Mouse (Mus musculus) lung, postnatal 0 days (tissue): Measurements from ENCODE around the gene Asic2. TPM values are rescaled to one million over a fixed set of nuclear protein-coding genes. Genes with fewer than 3 reads are reported as not detected.

Experiments
- ATAC-seq: fragments of 200-750 bp; cut with Nextera tagmentation; 2 replicates; pipeline ENCODE4 v1.8.0; 2017; ENCODE audit warnings: moderate library complexity
- DNase-seq: peaks from one replicate; pipeline ENCODE4 v3.0.0-alpha.2; 2016; ENCODE audit warnings: low spot score
- H3K27ac ChIP-seq: fragments of 300-500 bp; sonication (generic); 2 replicates; pipeline ENCODE4 v1.5.1; 2014; ENCODE audit warnings: antibody characterized with exemption, mild to moderate bottlenecking, low read length, mixed read lengths
- H3K27me3 ChIP-seq: fragments of 300-500 bp; sonication (generic); replicated peaks from 2 replicates; pipeline ENCODE4 v1.6.1; 2014; ENCODE audit warnings: low read length, mixed read lengths; ENCODE audit not compliant: insufficient read depth
- H3K36me3 ChIP-seq: fragments of 300-500 bp; sonication (generic); 2 replicates; pipeline ENCODE4 v1.6.1; 2014; ENCODE audit warnings: low read length, mixed read lengths; ENCODE audit not compliant: insufficient read depth
- H3K4me1 ChIP-seq: fragments of 300-500 bp; sonication (generic); 2 replicates; pipeline ENCODE4 v1.6.1; 2014; ENCODE audit warnings: antibody characterized with exemption, low read depth, low read length, mixed read lengths; ENCODE audit not compliant: insufficient read depth
- H3K4me2 ChIP-seq: fragments of 300-500 bp; sonication (generic); replicated peaks from 2 replicates; pipeline ENCODE4 v1.6.1; 2014; ENCODE audit warnings: low read depth, mild to moderate bottlenecking, low read length, moderate library complexity, mixed read lengths
- H3K4me3 ChIP-seq: fragments of 300-500 bp; sonication (generic); 2 replicates; pipeline ENCODE4 v1.5.1; 2014; ENCODE audit warnings: low read depth, low read length
- H3K9ac ChIP-seq: fragments of 300-500 bp; sonication (generic); replicated peaks from 2 replicates; pipeline ENCODE4 v1.6.1; 2014; ENCODE audit warnings: low read depth, mild to moderate bottlenecking
- H3K9me3 ChIP-seq: fragments of 300-500 bp; sonication (generic); 2 replicates; pipeline ENCODE4 v1.6.1; 2016; ENCODE audit warnings: low read length, mixed read lengths
- CTCF ChIP-seq: IDR thresholded peaks from 2 replicates; pipeline ENCODE4 v1.5.1; 2016; ENCODE audit warnings: antibody characterized with exemption, mild to moderate bottlenecking
- EP300 ChIP-seq: IDR thresholded peaks from 2 replicates; pipeline ENCODE4 v1.6.1; 2016; ENCODE audit warnings: antibody characterized with exemption, mild to moderate bottlenecking, control low read depth
- WGBS: fragments of 180-500 bp; shearing (Covaris S2); extraction: QIAGEN DNeasy Blood & Tissue Kit; methylation state at CpG from one replicate; pipeline ENCODE4 v1.1.7; 2014; 5-methylcytosine and 5-hydroxymethylcytosine counted together
- polyA plus RNA-seq: library from polyadenylated mRNA; unstranded; fragments of >200 nt; fragmentation: Nextera tagmentation; extraction: Ambion mirVana; gene quantifications from 2 replicates; pipeline ENCODE4 v1.2.1, GENCODE M21; 2015

Gene Asic2
- polyA plus RNA-seq, 1 experiment from 2014 or later: 0.06 TPM

DNA sequence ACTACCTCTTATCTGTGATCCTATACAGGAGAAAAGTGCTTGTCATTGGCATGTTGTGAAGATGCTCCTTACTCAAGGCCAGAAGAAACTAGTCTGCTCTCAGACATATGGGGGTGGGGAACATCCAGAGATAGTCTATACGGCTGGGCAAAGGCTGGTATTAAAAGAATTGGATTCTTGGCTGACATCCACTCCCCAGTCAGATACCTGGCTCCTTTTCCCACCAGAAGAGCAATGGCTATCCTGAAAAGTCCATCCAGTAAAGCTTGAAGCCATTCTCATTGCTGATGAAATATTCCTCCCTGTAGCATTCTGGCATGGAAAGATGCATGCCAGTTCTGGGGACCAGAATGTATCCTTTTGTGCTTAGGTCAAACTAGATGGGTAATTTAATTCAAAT lies 218.2 kb downstream of the Asic2 start:
- DNase-seq (no peak), ATAC-seq (no peak)
- Histone ChIP-seq H3K27me3 (no peaks in the 10 kb centered on the region), H3K27ac (no peak overlapping the region), H3K4me3 (no peak overlapping the region), H3K4me1 (no peaks in the 10 kb centered on the region), H3K9ac (no peak overlapping the region), H3K36me3 (no peaks in the 10 kb centered on the region), H3K9me3 (no peaks in the 10 kb centered on the region), H3K4me2 (no peak overlapping the region)
- TF ChIP-seq EP300 (no peak), CTCF (no peak)
- WGBS: 65% methylated on average over 1 of the region's 1 CpGs

DNA sequence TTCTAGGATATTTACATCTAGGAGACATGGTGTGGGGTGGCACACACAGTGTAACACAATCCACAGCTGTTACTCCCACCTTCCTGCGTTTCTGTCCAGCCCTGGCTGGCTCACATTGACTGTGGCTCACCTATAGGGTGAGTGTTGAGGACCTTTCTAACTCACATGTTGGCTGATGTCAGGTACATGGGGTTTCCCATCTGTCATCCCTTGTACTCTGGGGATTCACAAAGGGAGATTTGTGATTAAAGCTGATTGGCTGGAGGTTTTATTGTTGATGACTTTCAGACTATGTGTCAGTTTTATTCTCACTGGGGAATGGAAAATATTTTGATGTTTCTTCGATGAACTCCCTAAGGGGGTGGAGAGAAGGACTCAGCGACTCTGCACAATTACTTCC lies 229.3 kb downstream of the Asic2 start:
- Histone ChIP-seq H3K9ac (no peak overlapping the region), H3K4me2 (no peak overlapping the region), H3K27ac (no peak overlapping the region), H3K27me3 (no peaks in the 10 kb centered on the region), H3K4me3 (no peak overlapping the region), H3K4me1 (no peaks in the 10 kb centered on the region), H3K36me3 (no peaks in the 10 kb centered on the region), H3K9me3 (no peaks in the 10 kb centered on the region)
- TF ChIP-seq EP300 (no peak), CTCF (no peak)
- WGBS: 48% methylated on average over 3 of the region's 3 CpGs
- ATAC-seq (no peak), DNase-seq (no peak)

DNA sequence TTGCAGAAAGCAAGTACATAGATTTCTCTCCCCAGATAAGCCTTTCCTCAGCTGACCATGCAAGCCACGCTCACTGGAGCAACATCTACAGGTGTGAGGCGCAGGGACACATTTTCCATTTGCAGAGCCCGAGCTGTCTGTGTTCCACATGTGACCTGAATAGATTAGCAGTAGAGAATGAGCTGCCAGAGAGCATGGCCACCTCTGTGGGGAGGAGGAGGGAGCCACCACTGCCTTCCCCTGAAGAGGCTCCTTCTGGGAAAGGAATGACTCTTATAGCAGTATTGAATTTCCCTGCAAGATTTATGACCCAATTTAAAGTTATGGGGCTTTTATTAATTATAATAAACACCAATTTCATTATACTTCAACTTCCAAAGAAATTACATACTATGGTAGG lies 230.5 kb downstream of the Asic2 start:
- no peaks in the 10 kb centered on the region for H3K36me3 ChIP-seq
- DNase-seq (no peak), ATAC-seq (no peak)
- no peak overlapping the region for H3K9ac ChIP-seq
- no peaks in the 10 kb centered on the region for H3K9me3 ChIP-seq
- no peak overlapping the region for H3K4me2 ChIP-seq
- no peaks in the 10 kb centered on the region for H3K27me3 ChIP-seq
- TF ChIP-seq CTCF (no peak), EP300 (no peak)
- no peak overlapping the region for H3K4me3 ChIP-seq
- H3K27ac ChIP-seq: no peak overlapping the region
- 61% methylated on average over 3 of the region's 3 CpGs for WGBS
- H3K4me1 ChIP-seq: no peaks in the 10 kb centered on the region

DNA sequence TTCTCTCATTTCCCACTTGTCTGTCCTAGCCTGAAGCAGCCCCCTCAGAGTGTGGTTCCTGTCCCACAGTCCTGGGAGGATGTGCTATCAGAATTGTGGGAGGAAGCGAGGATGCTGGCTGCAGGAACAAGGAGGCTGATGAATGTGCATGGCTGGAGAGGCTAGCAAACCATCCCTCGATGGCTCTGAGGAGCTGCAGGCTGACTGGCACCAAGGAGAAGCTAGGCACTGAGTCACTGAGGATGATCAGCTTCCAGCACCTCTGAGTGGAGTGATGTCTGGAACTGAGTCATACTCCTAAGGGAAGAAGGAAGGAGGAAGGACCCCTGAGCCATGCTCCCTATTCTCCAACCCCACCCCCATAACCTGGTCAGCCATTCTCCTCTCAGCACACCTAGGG lies 246.2 kb downstream of the Asic2 start:
- Histone ChIP-seq H3K27ac (no peak overlapping the region), H3K4me1 (no peaks in the 10 kb centered on the region), H3K4me2 (no peak overlapping the region), H3K27me3 (no peaks in the 10 kb centered on the region), H3K9ac (no peak overlapping the region), H3K4me3 (no peak overlapping the region), H3K9me3 (no peaks in the 10 kb centered on the region), H3K36me3 (no peaks in the 10 kb centered on the region)
- 53% methylated on average over 2 of the region's 2 CpGs for WGBS
- no peak for ATAC-seq
- TF ChIP-seq EP300 (no peak), CTCF (no peak)
- DNase-seq: no peak

DNA sequence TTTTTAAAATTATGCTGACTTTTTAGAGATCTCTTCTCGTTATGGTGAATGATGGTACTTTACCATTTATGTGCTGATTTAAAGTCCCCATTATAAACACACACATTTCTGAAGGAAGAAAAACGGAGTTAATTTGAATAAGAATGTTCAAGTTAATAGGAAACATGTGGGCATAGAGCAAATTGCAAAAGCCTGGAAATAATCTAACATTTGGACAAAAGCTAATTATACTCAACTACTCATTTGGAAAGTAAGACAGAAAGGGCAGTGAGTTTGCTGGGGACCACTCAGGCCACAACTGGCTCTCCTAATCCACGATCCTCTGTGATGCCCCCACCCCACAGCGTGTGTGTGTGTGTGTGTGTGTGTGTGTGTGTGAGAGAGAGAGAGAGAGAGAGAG lies 253.5 kb downstream of the Asic2 start:
- H3K4me3 ChIP-seq: no peak overlapping the region
- H3K4me1 ChIP-seq: no peaks in the 10 kb centered on the region
- no peak overlapping the region for H3K4me2 ChIP-seq
- no peak overlapping the region for H3K9ac ChIP-seq
- TF ChIP-seq EP300: no peak
- DNase-seq: no peak
- H3K27me3 ChIP-seq: no peaks in the 10 kb centered on the region
- H3K9me3 ChIP-seq: no peaks in the 10 kb centered on the region
- no peak overlapping the region for H3K27ac ChIP-seq
- ATAC-seq: no peak
- WGBS: 55% methylated on average over 4 of the region's 4 CpGs
- no peaks in the 10 kb centered on the region for H3K36me3 ChIP-seq

DNA sequence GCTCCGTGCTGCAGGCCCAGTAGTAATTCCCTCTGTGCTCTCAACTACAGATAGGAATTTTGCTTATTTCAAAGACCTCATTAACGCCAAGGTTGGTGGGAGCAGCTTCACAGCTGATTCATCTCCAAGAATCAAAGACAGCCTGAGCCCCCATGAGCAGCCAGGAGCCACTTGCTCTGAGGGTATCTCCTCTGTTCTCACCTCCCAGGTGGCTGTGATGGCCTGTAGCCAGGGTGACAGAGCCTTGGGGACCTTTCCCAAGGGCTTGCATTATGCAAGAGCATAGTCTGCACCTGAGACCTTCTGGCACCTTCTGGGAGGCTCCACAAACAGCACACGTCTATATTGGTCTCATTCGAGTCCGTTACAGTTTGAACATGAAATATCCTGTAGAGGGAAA lies 261.3 kb downstream of the Asic2 start:
- DNase-seq (no peak), ATAC-seq (no peak)
- Histone ChIP-seq H3K4me2 (no peak overlapping the region), H3K4me1 (no peaks in the 10 kb centered on the region), H3K27ac (no peak overlapping the region), H3K9ac (no peak overlapping the region), H3K9me3 (no peaks in the 10 kb centered on the region), H3K27me3 (no peaks in the 10 kb centered on the region), H3K36me3 (no peaks in the 10 kb centered on the region), H3K4me3 (no peak overlapping the region)
- TF ChIP-seq EP300 (no peak), CTCF (no peak)
- 66% methylated on average over 5 of the region's 5 CpGs for WGBS

DNA sequence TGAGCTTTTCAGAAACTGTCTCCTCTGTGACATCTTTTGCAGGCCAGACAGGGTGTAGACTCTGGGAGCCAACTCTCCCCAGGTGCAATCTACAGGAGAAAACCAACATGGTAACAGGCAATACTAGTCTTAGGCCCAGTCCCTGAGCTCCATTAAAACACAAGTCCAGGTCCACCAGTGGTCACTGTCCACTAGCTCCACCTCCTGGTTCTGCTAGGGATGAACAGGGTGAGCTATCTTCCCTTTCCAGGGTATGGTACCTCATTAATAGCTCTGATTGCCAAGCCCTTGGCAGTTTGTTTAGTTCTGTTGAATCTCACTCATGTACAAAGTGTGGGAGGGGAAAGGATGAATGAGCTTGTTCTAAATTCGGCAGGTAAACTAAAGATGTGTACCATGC lies 270.2 kb downstream of the Asic2 start:
- ATAC-seq (no peak), DNase-seq (no peak)
- H3K4me1 ChIP-seq: no peaks in the 10 kb centered on the region
- H3K36me3 ChIP-seq: no peaks in the 10 kb centered on the region
- H3K9me3 ChIP-seq: no peaks in the 10 kb centered on the region
- no peak overlapping the region for H3K9ac ChIP-seq
- H3K4me2 ChIP-seq: no peak overlapping the region
- no peak overlapping the region for H3K4me3 ChIP-seq
- H3K27me3 ChIP-seq: no peaks in the 10 kb centered on the region
- WGBS: 43% methylated on average over 1 of the region's 1 CpGs
- H3K27ac ChIP-seq: no peak overlapping the region
- TF ChIP-seq EP300 (no peak), CTCF (peak; percentile 36; the same call in 1 of the 2 replicates)
